Mouse (Mus musculus) lung, postnatal 0 days (tissue): ENCODE measurements around the gene Arap1. TPM values are rescaled to one million over a fixed set of nuclear protein-coding genes. Genes with fewer than 3 reads are reported as not detected.

ENCODE experiments used
- ATAC-seq: fragments of 200-750 bp; cut with Nextera tagmentation; 2 replicates; pipeline ENCODE4 v1.8.0; 2017; ENCODE audit warnings: moderate library complexity
- DNase-seq: peaks from one replicate; pipeline ENCODE4 v3.0.0-alpha.2; 2016; ENCODE audit warnings: low spot score
- H3K27ac ChIP-seq: fragments of 300-500 bp; sonication (generic); 2 replicates; pipeline ENCODE4 v1.5.1; 2014; ENCODE audit warnings: antibody characterized with exemption, mild to moderate bottlenecking, low read length, mixed read lengths
- H3K27me3 ChIP-seq: fragments of 300-500 bp; sonication (generic); replicated peaks from 2 replicates; pipeline ENCODE4 v1.6.1; 2014; ENCODE audit warnings: low read length, mixed read lengths; ENCODE audit not compliant: insufficient read depth
- H3K36me3 ChIP-seq: fragments of 300-500 bp; sonication (generic); 2 replicates; pipeline ENCODE4 v1.6.1; 2014; ENCODE audit warnings: low read length, mixed read lengths; ENCODE audit not compliant: insufficient read depth
- H3K4me1 ChIP-seq: fragments of 300-500 bp; sonication (generic); 2 replicates; pipeline ENCODE4 v1.6.1; 2014; ENCODE audit warnings: antibody characterized with exemption, low read depth, low read length, mixed read lengths; ENCODE audit not compliant: insufficient read depth
- H3K4me2 ChIP-seq: fragments of 300-500 bp; sonication (generic); replicated peaks from 2 replicates; pipeline ENCODE4 v1.6.1; 2014; ENCODE audit warnings: low read depth, mild to moderate bottlenecking, low read length, moderate library complexity, mixed read lengths
- H3K4me3 ChIP-seq: fragments of 300-500 bp; sonication (generic); 2 replicates; pipeline ENCODE4 v1.5.1; 2014; ENCODE audit warnings: low read depth, low read length
- H3K9ac ChIP-seq: fragments of 300-500 bp; sonication (generic); replicated peaks from 2 replicates; pipeline ENCODE4 v1.6.1; 2014; ENCODE audit warnings: low read depth, mild to moderate bottlenecking
- H3K9me3 ChIP-seq: fragments of 300-500 bp; sonication (generic); 2 replicates; pipeline ENCODE4 v1.6.1; 2016; ENCODE audit warnings: low read length, mixed read lengths
- CTCF ChIP-seq: IDR thresholded peaks from 2 replicates; pipeline ENCODE4 v1.5.1; 2016; ENCODE audit warnings: antibody characterized with exemption, mild to moderate bottlenecking
- EP300 ChIP-seq: IDR thresholded peaks from 2 replicates; pipeline ENCODE4 v1.6.1; 2016; ENCODE audit warnings: antibody characterized with exemption, mild to moderate bottlenecking, control low read depth
- WGBS: fragments of 180-500 bp; shearing (Covaris S2); extraction: QIAGEN DNeasy Blood & Tissue Kit; methylation state at CpG from one replicate; pipeline ENCODE4 v1.1.7; 2014; 5-methylcytosine and 5-hydroxymethylcytosine counted together
- polyA plus RNA-seq: library from polyadenylated mRNA; unstranded; fragments of >200 nt; fragmentation: Nextera tagmentation; extraction: Ambion mirVana; gene quantifications from 2 replicates; pipeline ENCODE4 v1.2.1, GENCODE M21; 2015

Arap1 gene
- polyA plus RNA-seq, 1 experiment from 2014 or later = 105 TPM

DNA sequence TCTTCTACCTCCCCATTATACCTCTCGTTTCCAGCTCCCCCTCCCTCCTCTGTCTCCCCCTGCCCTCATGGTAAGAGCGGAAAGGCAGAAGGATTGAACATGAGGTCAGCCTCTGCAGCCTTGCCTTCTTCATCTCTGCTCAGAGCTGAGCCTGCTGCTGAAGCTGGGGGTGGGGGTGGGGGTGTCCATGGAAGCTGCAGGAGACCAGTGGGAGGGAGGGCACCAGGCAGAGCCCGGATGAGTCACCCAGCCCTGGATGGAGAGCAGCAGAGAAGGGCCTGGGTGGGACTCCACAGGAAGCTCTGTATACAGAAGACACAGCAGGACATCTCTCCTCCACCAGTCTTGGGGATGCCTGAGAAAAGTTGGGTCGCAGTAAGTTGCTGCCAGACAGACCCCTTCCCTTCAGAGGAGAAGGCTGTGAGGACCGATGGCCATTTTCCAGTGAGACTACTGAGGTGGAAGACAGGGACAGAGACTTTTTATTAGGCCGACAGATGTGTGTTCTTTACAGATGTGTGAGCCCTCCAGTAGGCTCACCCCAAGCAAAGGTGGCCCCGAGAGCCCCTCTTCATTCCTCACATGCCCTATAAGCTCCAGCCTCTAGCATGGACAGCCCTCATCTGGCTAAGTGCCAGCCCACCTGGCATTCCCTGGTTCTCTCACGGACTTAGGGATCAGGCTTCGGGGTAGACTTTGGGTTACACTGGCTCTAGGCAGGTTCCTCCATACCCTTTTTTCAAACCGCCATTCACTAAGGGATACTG lies 17.6 kb upstream of the Arap1 start:
- ATAC-seq = peak; percentile 75
- H3K9ac ChIP-seq = no peak overlapping the region

GRCm38 (mm10) chr7:101330841-101331173 lies 17.1 kb upstream of the Arap1 start:
- Histone ChIP-seq H3K27ac (no peak overlapping the region), H3K4me3 (no peak overlapping the region), H3K4me1 (no peaks in the 10 kb centered on the region), H3K9ac (no peak overlapping the region), H3K9me3 (no peaks in the 10 kb centered on the region), H3K36me3 (no peaks in the 10 kb centered on the region), H3K27me3 (no peaks in the 10 kb centered on the region), H3K4me2 (no peak overlapping the region)
- DNase-seq = no peak
- TF ChIP-seq CTCF = no peak
- no peak for TF ChIP-seq EP300
- ATAC-seq = no peak
- 84% methylated on average over 4 of the region's 4 CpGs for WGBS

More for the DNA sequence above, 17.6 kb upstream of the Arap1 start:
- no peak for DNase-seq
- no peaks in the 10 kb centered on the region for H3K27me3 ChIP-seq
- H3K4me3 ChIP-seq = no peak overlapping the region
- H3K4me2 ChIP-seq = no peak overlapping the region
- TF ChIP-seq CTCF (no peak), EP300 (no peak)
- 60% methylated on average over 10 of the region's 10 CpGs for WGBS
- H3K4me1 ChIP-seq = no peaks in the 10 kb centered on the region
- no peak overlapping the region for H3K27ac ChIP-seq
- H3K9me3 ChIP-seq = no peaks in the 10 kb centered on the region
- H3K36me3 ChIP-seq = no peaks in the 10 kb centered on the region

- 90% methylated on average over 5 of the region's 5 CpGs for WGBS
- Histone ChIP-seq H3K9me3 (no peaks in the 10 kb centered on the region), H3K27ac (no peak overlapping the region), H3K4me2 (no peak overlapping the region), H3K4me3 (no peak overlapping the region), H3K9ac (no peak overlapping the region), H3K36me3 (no peaks in the 10 kb centered on the region), H3K4me1 (no peaks in the 10 kb centered on the region), H3K27me3 (no peaks in the 10 kb centered on the region)
- ATAC-seq (no peak), DNase-seq (no peak)
- TF ChIP-seq EP300 (no peak), CTCF (no peak)
These were observed 15.6 kb upstream of the Arap1 start for GRCm38 (mm10) chr7:101332045-101332831.

- H3K9me3 ChIP-seq = no peaks in the 10 kb centered on the region
- no peaks in the 10 kb centered on the region for H3K36me3 ChIP-seq
- ATAC-seq (no peak), DNase-seq (no peak)
- no peak overlapping the region for H3K4me2 ChIP-seq
- H3K4me1 ChIP-seq = no peaks in the 10 kb centered on the region
- no peak overlapping the region for H3K9ac ChIP-seq
- no peak overlapping the region for H3K27ac ChIP-seq
- no peaks in the 10 kb centered on the region for H3K27me3 ChIP-seq
- TF ChIP-seq CTCF (no peak), EP300 (no peak)
- WGBS = 76% methylated on average over 2 of the region's 2 CpGs
- H3K4me3 ChIP-seq = no peak overlapping the region
These were observed 12.6 kb upstream of the Arap1 start for GRCm38 (mm10) chr7:101335228-101335627.

DNA sequence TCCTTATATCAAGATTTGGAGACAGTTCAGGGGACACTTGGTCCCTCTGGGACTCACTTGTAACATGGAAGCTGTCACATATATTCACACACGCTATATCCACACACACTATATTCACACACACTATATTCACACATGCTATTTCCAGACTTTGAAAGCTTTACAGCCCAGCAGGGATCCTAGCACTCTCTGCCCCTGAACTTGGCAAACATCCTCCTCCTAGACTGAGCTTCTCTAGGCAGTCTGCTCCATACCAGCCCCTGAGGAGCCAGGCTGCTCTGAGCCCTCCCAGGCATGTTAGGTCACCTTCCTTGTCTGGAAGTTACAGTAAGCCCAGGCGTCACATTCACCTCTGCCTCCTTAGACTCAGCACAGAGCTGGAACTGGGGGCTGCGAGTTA lies 11.2 kb upstream of the Arap1 start:
- ATAC-seq (no peak), DNase-seq (no peak)
- Histone ChIP-seq H3K27me3 (no peaks in the 10 kb centered on the region), H3K4me3 (no peak overlapping the region), H3K27ac (no peak overlapping the region), H3K9me3 (no peaks in the 10 kb centered on the region), H3K9ac (no peak overlapping the region), H3K36me3 (no peaks in the 10 kb centered on the region), H3K4me1 (0 out of 2 replicates have a peak, but pooled peaks cover 3% of the 10 kb centered on the region), H3K4me2 (no peak overlapping the region)
- TF ChIP-seq CTCF = no peak
- no peak for TF ChIP-seq EP300
- WGBS = 74% methylated on average over 3 of the region's 3 CpGs

DNA sequence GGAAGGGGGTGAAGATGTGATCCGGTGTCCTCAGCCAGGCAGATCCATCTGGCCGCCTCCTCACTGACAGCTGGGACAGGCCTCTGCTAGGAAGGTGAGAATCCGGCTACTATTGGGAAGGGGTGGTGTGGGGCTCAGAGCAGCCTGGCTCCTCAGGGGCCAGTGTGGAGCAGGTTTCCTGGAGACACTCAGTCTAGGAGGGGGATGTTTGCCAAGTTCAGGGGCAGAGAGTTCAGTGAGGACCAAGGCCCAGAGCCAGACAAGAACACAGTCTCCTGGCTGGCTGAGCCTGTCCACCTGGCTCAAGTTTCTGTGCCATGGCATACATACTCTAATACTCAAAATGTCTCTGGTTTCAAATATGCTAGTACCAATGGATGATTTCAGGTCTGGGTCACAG lies 10.5 kb upstream of the Arap1 start:
- H3K9me3 ChIP-seq = no peaks in the 10 kb centered on the region
- DNase-seq (no peak), ATAC-seq (no peak)
- H3K4me1 ChIP-seq = 0 out of 2 replicates have a peak, but pooled peaks cover 3% of the 10 kb centered on the region
- no peak overlapping the region for H3K27ac ChIP-seq
- no peak overlapping the region for H3K4me2 ChIP-seq
- TF ChIP-seq EP300 = no peak
- TF ChIP-seq CTCF = no peak
- WGBS = 82% methylated on average over 3 of the region's 3 CpGs
- no peak overlapping the region for H3K9ac ChIP-seq
- H3K27me3 ChIP-seq = no peaks in the 10 kb centered on the region
- no peaks in the 10 kb centered on the region for H3K36me3 ChIP-seq
- H3K4me3 ChIP-seq = no peak overlapping the region
